Mouse (Mus musculus) lung, embryonic 15.5 days (tissue): ENCODE results near the gene Taok3. TPM values are rescaled to one million over a fixed set of nuclear protein-coding genes. Genes with fewer than 3 reads are reported as not detected.
A peak's percentile ranks its signal among the peaks of the same experiment; 100 is the strongest.

ENCODE experiments used
- ATAC-seq: fragments of 200-750 bp; cut with Nextera tagmentation; 2 replicates; pipeline ENCODE4 v1.8.0; 2017; ENCODE audit warnings: moderate number of reproducible peaks, borderline replicate concordance; ENCODE audit not compliant: low FRiP score, low TSS enrichment; ENCODE audit errors: extremely low read depth
- H3K27ac ChIP-seq: fragments of 300-500 bp; sonication (generic); 2 replicates; pipeline ENCODE4 v1.5.1; 2015; ENCODE audit warnings: moderate library complexity, mild to moderate bottlenecking, inconsistent platforms
- H3K27me3 ChIP-seq: fragments of 300-500 bp; sonication (generic); 2 replicates; pipeline ENCODE4 v1.6.1; 2015; ENCODE audit warnings: inconsistent platforms
- H3K36me3 ChIP-seq: fragments of 300-500 bp; sonication (generic); 2 replicates; pipeline ENCODE4 v1.6.1; 2015; ENCODE audit warnings: inconsistent platforms
- H3K4me1 ChIP-seq: fragments of 300-500 bp; sonication (generic); 2 replicates; pipeline ENCODE4 v1.6.1; 2015; ENCODE audit warnings: inconsistent platforms
- H3K4me2 ChIP-seq: fragments of 300-500 bp; sonication (generic); 2 replicates; pipeline ENCODE4 v1.6.1; 2015; ENCODE audit warnings: inconsistent platforms, mild to moderate bottlenecking, moderate library complexity
- H3K4me3 ChIP-seq: fragments of 300-500 bp; sonication (generic); 2 replicates; pipeline ENCODE4 v1.5.1; 2015; ENCODE audit warnings: mild to moderate bottlenecking, inconsistent platforms
- H3K9ac ChIP-seq: fragments of 300-500 bp; sonication (generic); 2 replicates; pipeline ENCODE4 v1.6.1; 2015; ENCODE audit warnings: inconsistent platforms
- H3K9me3 ChIP-seq: fragments of 300-500 bp; sonication (generic); 2 replicates; pipeline ENCODE4 v1.6.1; 2016; ENCODE audit warnings: inconsistent platforms
- WGBS: fragments of 180-500 bp; shearing (Covaris S2); methylation state at CpG from one replicate; pipeline ENCODE4 v1.1.7; 2015; 5-methylcytosine and 5-hydroxymethylcytosine counted together
- polyA plus RNA-seq: library from polyadenylated mRNA; unstranded; fragments of >200 nt; fragmentation: Nextera tagmentation; extraction: Ambion mirVana; gene quantifications from 2 replicates; pipeline ENCODE4 v1.2.1, GENCODE M21; 2015

Gene Taok3
- polyA plus RNA-seq, 1 experiment from 2014 or later: 27.3 TPM

- no peak for ATAC-seq
- H3K9me3 ChIP-seq: no peaks in the 10 kb centered on the region
- WGBS: 86% methylated on average over 14 of the region's 14 CpGs
These were observed 152.0 kb downstream of the Taok3 start for GRCm38 (mm10) chr5:117271945-117272344.

DNA sequence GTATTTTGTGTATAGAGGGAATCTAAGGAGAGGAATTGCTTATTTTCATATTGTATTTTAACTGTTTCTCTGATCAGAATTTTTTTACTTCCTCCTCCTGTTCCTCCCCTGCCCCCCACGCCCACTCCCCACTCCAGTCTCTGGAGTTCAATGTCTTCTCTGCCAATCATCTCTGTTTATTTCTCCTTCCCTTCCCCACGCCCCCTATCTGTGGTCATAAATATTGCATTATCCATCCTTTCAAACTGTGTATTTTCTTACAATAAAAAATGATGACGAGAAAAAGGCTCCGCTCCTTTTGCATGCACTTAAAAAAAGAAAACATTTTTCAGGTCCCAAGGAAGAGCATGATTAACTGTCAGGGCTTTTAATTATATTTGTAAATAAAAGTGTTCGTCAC is 154.9 kb downstream of the Taok3 start:
- Histone ChIP-seq H3K36me3 (no peaks in the 10 kb centered on the region), H3K4me3 (no peak overlapping the region), H3K4me2 (no peak overlapping the region), H3K4me1 (peaks cover 10% of the 10 kb centered on the region; the same call in 1 of the 2 replicates), H3K9me3 (no peaks in the 10 kb centered on the region), H3K27ac (no peak overlapping the region), H3K9ac (no peak overlapping the region), H3K27me3 (no peaks in the 10 kb centered on the region)
- ATAC-seq: no peak
- 56% methylated on average over 5 of the region's 5 CpGs for WGBS

More at GRCm38 (mm10) chr5:117271945-117272344, 152.0 kb downstream of the Taok3 start:
- Histone ChIP-seq H3K4me3 (no peak overlapping the region), H3K4me2 (no peak overlapping the region), H3K36me3 (no peaks in the 10 kb centered on the region), H3K27me3 (no peaks in the 10 kb centered on the region), H3K9ac (no peak overlapping the region), H3K4me1 (no peaks in the 10 kb centered on the region), H3K27ac (no peak overlapping the region)

DNA sequence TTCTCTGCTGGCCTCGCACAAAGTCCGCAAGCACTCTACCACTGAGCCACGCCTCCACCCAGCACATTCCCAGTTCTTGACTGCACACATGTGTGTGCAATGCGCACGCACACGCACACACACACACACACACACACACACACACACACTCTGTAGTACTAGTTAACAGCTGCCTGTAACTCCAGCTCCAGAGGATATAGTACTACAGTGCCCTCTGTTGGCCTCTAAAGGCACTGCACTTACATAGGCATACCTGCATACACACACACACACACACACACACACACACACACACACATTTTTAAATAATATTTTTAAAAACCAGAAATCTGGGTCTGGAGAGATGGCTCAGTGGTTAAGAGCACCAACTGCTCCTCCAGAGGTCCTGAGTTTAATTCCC is 157.9 kb downstream of the Taok3 start:
- no peak overlapping the region for H3K4me3 ChIP-seq
- H3K9me3 ChIP-seq: no peaks in the 10 kb centered on the region
- peaks cover 15% of the 10 kb centered on the region; the same call in 1 of the 2 replicates for H3K4me1 ChIP-seq
- H3K27me3 ChIP-seq: no peaks in the 10 kb centered on the region
- ATAC-seq: no peak
- no peak overlapping the region for H3K27ac ChIP-seq
- peaks cover 19% of the 10 kb centered on the region for H3K36me3 ChIP-seq
- no peak overlapping the region for H3K9ac ChIP-seq
- 95% methylated on average over 6 of the region's 6 CpGs for WGBS
- no peak overlapping the region for H3K4me2 ChIP-seq

DNA sequence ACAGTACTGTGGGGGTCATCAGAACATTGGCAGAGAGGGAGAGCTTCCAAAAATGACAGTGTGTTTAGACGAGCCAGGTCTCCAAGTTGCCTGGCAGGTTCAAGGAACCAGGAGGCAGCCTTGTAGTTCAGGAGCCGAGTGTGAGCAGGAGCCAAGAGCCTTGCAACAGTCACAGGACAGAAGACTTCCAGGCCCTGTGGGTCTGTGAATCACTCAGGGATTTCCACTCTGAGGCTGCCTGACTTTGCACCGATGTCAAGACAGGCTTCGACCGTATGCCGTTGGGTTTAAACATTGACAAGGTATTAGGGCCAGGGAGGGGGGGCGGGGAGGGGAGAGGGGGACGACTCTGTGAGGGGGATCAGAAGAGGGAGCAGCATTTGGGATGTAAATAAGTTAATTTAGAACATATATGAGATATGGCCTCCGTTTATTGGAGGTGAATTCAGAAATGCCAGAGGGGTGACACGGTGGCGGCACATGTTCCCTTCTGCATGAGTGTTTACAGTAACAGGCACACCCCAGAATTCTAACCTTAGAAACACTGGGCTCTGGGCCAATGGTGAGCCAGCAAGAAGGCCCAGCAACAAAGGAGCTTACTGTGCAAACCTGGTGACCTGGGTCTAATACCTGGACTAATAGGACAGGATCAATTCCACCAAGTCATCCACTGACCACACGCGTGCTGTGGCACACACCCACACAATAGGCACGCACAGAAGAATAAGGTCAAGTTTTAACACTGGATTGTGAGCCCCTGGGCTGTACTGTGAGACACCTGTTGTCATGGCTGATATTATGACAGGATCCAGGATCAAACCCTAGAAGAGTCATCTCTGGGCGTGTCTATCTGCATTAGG is 159.1 kb downstream of the Taok3 start:
- H3K9me3 ChIP-seq: no peaks in the 10 kb centered on the region
- no peak overlapping the region for H3K4me3 ChIP-seq
- H3K4me1 ChIP-seq: peaks cover 15% of the 10 kb centered on the region; the same call in 1 of the 2 replicates
- H3K27ac ChIP-seq: peak overlapping the region; percentile 37; the same call in 1 of the 2 replicates
- no peak overlapping the region for H3K9ac ChIP-seq
- H3K27me3 ChIP-seq: no peaks in the 10 kb centered on the region
- peak; percentile 53; the same call in 1 of the 2 replicates for ATAC-seq
- WGBS: 67% methylated on average over 15 of the region's 15 CpGs
- H3K4me2 ChIP-seq: no peak overlapping the region
- H3K36me3 ChIP-seq: peaks cover 22% of the 10 kb centered on the region

DNA sequence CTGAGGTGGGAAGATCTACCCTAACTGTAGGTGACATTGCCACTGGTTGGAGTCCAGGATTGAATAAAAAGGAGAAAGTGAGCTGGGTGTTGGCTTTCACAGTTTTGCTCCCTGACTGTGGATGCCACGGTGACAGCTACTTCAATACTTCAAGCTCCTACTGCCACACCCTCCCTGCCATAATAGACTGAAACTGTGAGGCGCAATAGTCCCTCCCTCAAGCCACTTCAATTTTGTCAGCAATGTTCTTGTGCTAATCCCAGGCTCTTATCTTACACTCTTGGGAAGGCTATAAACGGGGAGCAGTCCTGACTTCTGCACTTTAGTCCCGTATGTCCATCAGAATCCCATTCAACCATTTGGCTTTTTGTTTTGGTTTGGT is 159.7 kb downstream of the Taok3 start:
- peaks cover 23% of the 10 kb centered on the region for H3K36me3 ChIP-seq
- ATAC-seq: no peak
- H3K9ac ChIP-seq: no peak overlapping the region
- H3K4me2 ChIP-seq: no peak overlapping the region
- no peaks in the 10 kb centered on the region for H3K27me3 ChIP-seq
- WGBS: 50% methylated on average over 4 of the region's 4 CpGs
- H3K4me1 ChIP-seq: peaks cover 16% of the 10 kb centered on the region
- H3K27ac ChIP-seq: peak overlapping the region; percentile 24; the same call in 1 of the 2 replicates
- no peaks in the 10 kb centered on the region for H3K9me3 ChIP-seq
- no peak overlapping the region for H3K4me3 ChIP-seq

DNA sequence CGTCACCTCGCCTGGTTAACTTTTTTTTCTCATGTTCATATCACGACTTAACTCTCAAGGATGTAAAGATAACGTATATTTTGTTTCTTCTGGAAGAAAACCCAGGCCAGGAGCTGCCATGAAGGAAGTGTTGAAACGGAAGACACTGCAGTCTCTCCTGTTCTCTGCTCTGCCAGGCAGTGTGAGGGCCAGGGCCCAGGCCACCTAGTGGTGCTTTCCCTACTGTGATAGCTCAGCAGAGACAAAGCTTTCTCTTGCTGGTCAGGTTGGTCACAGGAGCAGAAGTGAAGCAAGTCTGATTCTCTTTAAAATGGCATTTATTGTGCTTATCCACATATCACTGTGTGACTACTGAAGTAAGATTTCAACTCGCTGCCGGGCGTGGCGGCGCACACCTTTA is 161.6 kb downstream of the Taok3 start:
- Histone ChIP-seq H3K4me2 (no peak overlapping the region), H3K27me3 (no peaks in the 10 kb centered on the region), H3K4me1 (peaks cover 33% of the 10 kb centered on the region), H3K4me3 (no peak overlapping the region), H3K27ac (no peak overlapping the region), H3K36me3 (peaks cover 30% of the 10 kb centered on the region), H3K9me3 (no peaks in the 10 kb centered on the region), H3K9ac (no peak overlapping the region)
- ATAC-seq: no peak
- WGBS: 88% methylated on average over 10 of the region's 10 CpGs

- no peak for ATAC-seq
- Histone ChIP-seq H3K36me3 (peaks cover 30% of the 10 kb centered on the region), H3K27ac (no peak overlapping the region), H3K27me3 (no peaks in the 10 kb centered on the region), H3K4me2 (no peak overlapping the region), H3K4me1 (peaks cover 34% of the 10 kb centered on the region), H3K9ac (no peak overlapping the region), H3K9me3 (no peaks in the 10 kb centered on the region), H3K4me3 (no peak overlapping the region)
- WGBS: 83% methylated on average over 8 of the region's 8 CpGs
These were observed 162.4 kb downstream of the Taok3 start for GRCm38 (mm10) chr5:117282360-117282759.

GRCm38 (mm10) chr5:117284029-117284428 is 164.1 kb downstream of the Taok3 start:
- Histone ChIP-seq H3K4me2 (no peak overlapping the region), H3K27me3 (no peaks in the 10 kb centered on the region), H3K4me1 (peaks cover 38% of the 10 kb centered on the region), H3K9ac (no peak overlapping the region), H3K9me3 (no peaks in the 10 kb centered on the region), H3K36me3 (peaks cover 30% of the 10 kb centered on the region), H3K4me3 (no peak overlapping the region), H3K27ac (no peak overlapping the region)
- no peak for ATAC-seq
- 79% methylated on average over 9 of the region's 9 CpGs for WGBS

DNA sequence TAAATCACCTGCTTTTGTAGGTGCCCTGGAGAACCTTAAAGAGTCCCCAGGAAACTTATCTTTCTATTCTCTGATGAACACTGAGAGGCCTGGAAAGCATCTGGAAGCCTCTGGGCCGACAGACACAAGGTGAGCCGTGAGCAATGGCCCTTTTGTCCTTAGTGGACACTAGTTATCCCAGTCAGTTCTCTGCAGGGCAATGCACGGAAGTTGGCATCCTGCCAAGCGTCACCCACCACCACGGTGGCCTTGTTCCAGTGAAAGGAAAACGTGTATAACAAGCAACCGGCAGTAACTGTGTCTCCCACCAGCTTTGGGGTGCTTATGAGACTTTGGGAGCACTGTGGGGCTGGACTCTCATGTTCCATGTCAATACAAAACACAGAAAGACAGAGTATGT is 164.8 kb downstream of the Taok3 start:
- no peak overlapping the region for H3K4me2 ChIP-seq
- H3K36me3 ChIP-seq: peaks cover 30% of the 10 kb centered on the region
- H3K27me3 ChIP-seq: no peaks in the 10 kb centered on the region
- H3K4me3 ChIP-seq: no peak overlapping the region
- peaks cover 31% of the 10 kb centered on the region for H3K4me1 ChIP-seq
- no peak overlapping the region for H3K9ac ChIP-seq
- H3K9me3 ChIP-seq: no peaks in the 10 kb centered on the region
- no peak for ATAC-seq
- WGBS: 45% methylated on average over 7 of the region's 7 CpGs
- H3K27ac ChIP-seq: no peak overlapping the region

DNA sequence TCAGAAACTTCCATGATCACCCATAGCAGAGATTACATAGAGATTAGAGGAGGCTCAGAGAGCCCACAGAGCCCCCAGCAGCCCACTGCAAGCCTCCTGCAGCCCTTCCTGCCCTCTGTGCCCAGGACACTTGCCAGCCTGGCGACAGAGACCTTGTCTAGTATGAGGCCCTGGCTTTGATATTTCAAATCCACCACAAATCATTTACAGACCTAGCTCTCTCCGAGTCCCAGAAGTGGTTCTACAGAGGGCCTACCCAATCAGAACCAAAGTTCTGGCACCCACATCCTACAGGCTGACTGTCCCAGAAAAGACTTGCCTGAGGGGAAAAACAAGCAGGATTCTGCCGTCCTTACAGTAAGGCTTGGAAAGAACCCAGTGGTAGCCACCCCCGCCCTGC is 165.3 kb downstream of the Taok3 start:
- Histone ChIP-seq H3K4me1 (peaks cover 26% of the 10 kb centered on the region), H3K4me3 (no peak overlapping the region), H3K27me3 (no peaks in the 10 kb centered on the region), H3K4me2 (no peak overlapping the region), H3K27ac (no peak overlapping the region), H3K9me3 (no peaks in the 10 kb centered on the region), H3K9ac (no peak overlapping the region), H3K36me3 (peaks cover 30% of the 10 kb centered on the region)
- WGBS: 73% methylated on average over 4 of the region's 4 CpGs
- no peak for ATAC-seq

- peak overlapping the region; percentile 84 for H3K9ac ChIP-seq
- H3K27ac ChIP-seq: no peak overlapping the region
These were observed 166.4 kb downstream of the Taok3 start for GRCm38 (mm10) chr5:117286286-117286685.

More at GRCm38 (mm10) chr5:117286286-117286685, 166.4 kb downstream of the Taok3 start:
- H3K9me3 ChIP-seq: no peaks in the 10 kb centered on the region
- H3K4me1 ChIP-seq: peaks cover 26% of the 10 kb centered on the region
- peak overlapping the region; percentile 88 for H3K4me3 ChIP-seq
- H3K27me3 ChIP-seq: no peaks in the 10 kb centered on the region
- 37% methylated on average over 3 of the region's 3 CpGs for WGBS
- H3K4me2 ChIP-seq: peak overlapping the region; percentile 79
- ATAC-seq: no peak
- peaks cover 23% of the 10 kb centered on the region for H3K36me3 ChIP-seq
